Mouse (Mus musculus) heart, embryonic 14.5 days (tissue): ENCODE results near the gene Cavin3. TPM values are rescaled to one million over a fixed set of nuclear protein-coding genes. Genes with fewer than 3 reads are reported as not detected.

ENCODE experiments used
- ATAC-seq: fragments of 200-750 bp; cut with Nextera tagmentation; 2 replicates; pipeline ENCODE4 v1.8.0; 2017; ENCODE audit warnings: low read depth, moderate TSS enrichment; ENCODE audit not compliant: insufficient number of reproducible peaks, insufficient read depth, low FRiP score
- H3K27ac ChIP-seq, 2 experiments: fragments of 200-500 bp in 1 of 2; fragments of 300-500 bp in 1 of 2; sonication (generic) in 1 of 2; replicated peaks in 1 of 2; 2 replicates each; pipeline ENCODE4 v1.5.1; 2012 to 2014; ENCODE audit warnings: low read depth in 2 of 2, low read length in 2 of 2, control low read depth in 1 of 2, mild to moderate bottlenecking in 1 of 2, mixed read lengths in 1 of 2; ENCODE audit not compliant: control insufficient read depth in 1 of 2, insufficient read depth in 1 of 2
- H3K27me3 ChIP-seq: fragments of 300-500 bp; sonication (generic); 2 replicates; pipeline ENCODE4 v1.6.1; 2014; ENCODE audit warnings: mild to moderate bottlenecking, low read length, control low read depth; ENCODE audit not compliant: control insufficient read depth, insufficient read depth
- H3K36me3 ChIP-seq: fragments of 300-500 bp; sonication (generic); 2 replicates; pipeline ENCODE4 v1.6.1; 2014; ENCODE audit warnings: mild to moderate bottlenecking, control low read depth, low read length, mixed read lengths; ENCODE audit not compliant: control insufficient read depth, insufficient read depth
- H3K4me1 ChIP-seq, 2 experiments: fragments of 200-500 bp in 1 of 2; fragments of 300-500 bp in 1 of 2; sonication (generic) in 1 of 2; 2 replicates each; pipeline ENCODE4 v1.6.1; 2012 to 2014; ENCODE audit warnings: low read length in 2 of 2, control low read depth in 1 of 2, mixed read lengths in 1 of 2; ENCODE audit not compliant: control insufficient read depth in 2 of 2, insufficient read depth in 2 of 2
- H3K4me2 ChIP-seq: fragments of 300-500 bp; sonication (generic); 2 replicates; pipeline ENCODE4 v1.6.1; 2014; ENCODE audit warnings: mild to moderate bottlenecking, low read length
- H3K4me3 ChIP-seq, 2 experiments: fragments of 200-500 bp in 1 of 2; fragments of 300-500 bp in 1 of 2; sonication (generic) in 1 of 2; 2 replicates each; pipeline ENCODE4 v1.5.1; 2012 to 2014; ENCODE audit warnings: low read length in 2 of 2, mild to moderate bottlenecking in 2 of 2, control low read depth in 1 of 2, low read depth in 1 of 2, moderate library complexity in 1 of 2; ENCODE audit not compliant: control insufficient read depth in 1 of 2, insufficient read depth in 1 of 2
- H3K9ac ChIP-seq: fragments of 300-500 bp; sonication (generic); 2 replicates; pipeline ENCODE4 v1.6.1; 2014; ENCODE audit warnings: mild to moderate bottlenecking, low read length
- H3K9me3 ChIP-seq: fragments of 300-500 bp; sonication (generic); 2 replicates; pipeline ENCODE4 v1.6.1; 2016; ENCODE audit warnings: low read length, control low read depth; ENCODE audit not compliant: control insufficient read depth
- WGBS: fragments of 180-500 bp; shearing (Covaris S2); extraction: QIAGEN DNeasy Blood & Tissue Kit; methylation state at CpG from one replicate; pipeline ENCODE4 v1.1.7; 2014; 5-methylcytosine and 5-hydroxymethylcytosine counted together
- polyA plus RNA-seq: library from polyadenylated mRNA; unstranded; fragments of >200 nt; fragmentation: Nextera tagmentation; extraction: Ambion mirVana; gene quantifications from 2 replicates; pipeline ENCODE4 v1.2.1, GENCODE M21; 2014

The Cavin3 gene
- polyA plus RNA-seq, 1 experiment from 2014 or later: 99.0 TPM

DNA sequence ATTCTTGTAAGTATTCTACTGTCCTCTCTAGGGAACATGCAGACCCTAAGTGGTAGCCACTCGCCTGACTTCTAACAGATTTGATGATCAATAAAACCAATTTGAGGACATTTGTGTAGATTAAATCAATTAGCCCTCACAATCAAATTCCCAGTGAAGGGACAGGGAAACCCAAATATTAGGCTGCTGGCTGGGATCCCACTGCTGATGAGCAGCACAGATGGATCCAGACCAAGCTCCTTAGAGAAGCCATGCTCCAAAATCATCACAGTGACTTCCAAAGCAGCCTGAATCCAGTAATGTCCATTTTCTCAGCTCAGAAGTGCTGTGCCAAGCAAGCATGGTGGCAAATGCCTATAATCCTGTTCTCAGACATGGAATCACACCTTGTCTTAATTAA, 17.6 kb upstream of the Cavin3 start:
- H3K4me1 ChIP-seq: no peaks in the 10 kb centered on the region
- H3K9me3 ChIP-seq: no peaks in the 10 kb centered on the region
- H3K27ac ChIP-seq: no peak overlapping the region
- no peaks in the 10 kb centered on the region for H3K36me3 ChIP-seq
- H3K27me3 ChIP-seq: no peaks in the 10 kb centered on the region
- no peak overlapping the region for H3K4me3 ChIP-seq
- H3K9ac ChIP-seq: no peak overlapping the region
- no peak overlapping the region for H3K4me2 ChIP-seq
- WGBS: 83% methylated on average over 1 of the region's 1 CpGs
- no peak for ATAC-seq

GRCm38 (mm10) chr7:105498854-105499492, 16.9 kb upstream of the Cavin3 start:
- H3K9me3 ChIP-seq: no peaks in the 10 kb centered on the region
- no peaks in the 10 kb centered on the region for H3K4me1 ChIP-seq
- H3K36me3 ChIP-seq: no peaks in the 10 kb centered on the region
- H3K4me3 ChIP-seq: no peak overlapping the region
- WGBS: 47% methylated on average over 10 of the region's 10 CpGs
- no peak overlapping the region for H3K9ac ChIP-seq
- H3K4me2 ChIP-seq: no peak overlapping the region
- H3K27ac ChIP-seq: no peak overlapping the region
- H3K27me3 ChIP-seq: no peaks in the 10 kb centered on the region
- no peak for ATAC-seq

GRCm38 (mm10) chr7:105497881-105498280, 15.8 kb upstream of the Cavin3 start:
- no peak for ATAC-seq

DNA sequence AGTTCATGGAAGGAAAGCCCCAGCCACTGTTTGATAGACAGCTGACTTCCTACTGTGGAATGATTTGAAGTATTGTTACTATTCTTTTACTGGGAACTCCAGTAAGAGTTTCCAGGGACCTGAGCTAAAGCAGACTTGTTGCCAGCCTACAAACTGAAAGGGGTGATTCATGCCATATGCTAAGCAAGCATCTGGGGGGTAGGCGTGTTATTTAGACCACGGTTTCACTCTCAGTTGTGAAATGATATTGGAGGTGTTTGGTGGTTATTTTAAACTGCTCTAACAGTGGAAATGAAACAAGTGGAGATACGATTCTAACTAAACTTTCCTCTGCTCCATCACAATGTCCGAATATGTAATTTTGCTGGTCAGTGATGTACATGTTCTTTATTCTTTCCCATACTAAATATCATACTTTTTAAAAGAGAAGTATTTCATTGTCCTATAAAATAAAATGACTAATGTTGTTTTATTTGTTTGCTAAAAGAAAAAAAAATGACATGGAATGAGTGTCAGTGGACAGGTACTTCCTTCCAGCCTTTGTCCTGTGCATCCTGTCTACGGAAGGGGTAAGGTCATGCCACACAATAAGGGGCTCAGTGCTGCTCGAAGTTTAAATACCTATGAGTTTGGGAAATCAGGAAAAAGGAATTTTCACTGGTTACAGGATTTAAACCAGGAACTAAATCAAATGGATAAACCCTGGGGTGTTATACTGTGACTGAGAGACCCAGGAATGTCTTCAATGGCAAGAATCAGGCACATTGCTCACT, 5.2 kb upstream of the Cavin3 start:
- no peak overlapping the region for H3K4me2 ChIP-seq
- 72% methylated on average over 6 of the region's 6 CpGs for WGBS

More at GRCm38 (mm10) chr7:105497881-105498280, 15.8 kb upstream of the Cavin3 start:
- no peaks in the 10 kb centered on the region for H3K36me3 ChIP-seq
- 91% methylated on average over 3 of the region's 3 CpGs for WGBS
- no peak overlapping the region for H3K4me3 ChIP-seq
- H3K9me3 ChIP-seq: no peaks in the 10 kb centered on the region
- no peaks in the 10 kb centered on the region for H3K4me1 ChIP-seq
- H3K9ac ChIP-seq: no peak overlapping the region
- H3K27me3 ChIP-seq: no peaks in the 10 kb centered on the region
- no peak overlapping the region for H3K4me2 ChIP-seq
- no peak overlapping the region for H3K27ac ChIP-seq

DNA sequence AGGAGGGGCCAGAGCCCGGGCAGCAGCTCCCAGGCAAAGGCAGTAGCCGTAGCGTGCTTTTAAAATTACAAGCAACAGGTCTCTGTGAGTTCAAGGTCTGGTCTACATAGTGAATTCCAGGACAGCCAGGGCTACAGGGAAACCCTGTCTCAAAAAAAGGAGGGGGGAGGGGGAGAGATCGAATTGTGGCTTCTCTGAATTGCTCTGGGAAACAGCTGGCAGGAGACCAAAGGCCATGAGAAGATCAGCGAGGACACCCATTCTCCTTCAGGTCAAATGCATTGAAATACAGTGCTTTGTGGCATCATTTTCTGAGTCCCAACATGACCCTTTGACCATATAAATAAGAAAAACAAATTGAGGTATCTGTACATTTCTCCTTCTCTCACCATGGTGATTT, 2.9 kb upstream of the Cavin3 start:
- H3K27me3 ChIP-seq: no peaks in the 10 kb centered on the region
- ATAC-seq: no peak
- H3K4me2 ChIP-seq: no peak overlapping the region
- H3K27ac ChIP-seq: no peak overlapping the region
- H3K9ac ChIP-seq: no peak overlapping the region
- H3K4me3 ChIP-seq: no peak overlapping the region
- no peaks in the 10 kb centered on the region for H3K9me3 ChIP-seq
- peaks cover 18 to 28% of the 10 kb centered on the region in 2 experiments for H3K4me1 ChIP-seq
- 69% methylated on average over 5 of the region's 5 CpGs for WGBS
- H3K36me3 ChIP-seq: no peaks in the 10 kb centered on the region

More for the DNA sequence above, 5.2 kb upstream of the Cavin3 start:
- Histone ChIP-seq H3K4me3 (no peak overlapping the region), H3K36me3 (no peaks in the 10 kb centered on the region), H3K9ac (no peak overlapping the region), H3K27me3 (no peaks in the 10 kb centered on the region), H3K4me1 (peaks cover 4 to 8% of the 10 kb centered on the region in 2 experiments), H3K9me3 (no peaks in the 10 kb centered on the region), H3K27ac (0 out of 4 replicates have a peak overlapping the region, but pooled peaks of 1 of the 2 experiments have one; percentile 15)
- no peak for ATAC-seq

DNA sequence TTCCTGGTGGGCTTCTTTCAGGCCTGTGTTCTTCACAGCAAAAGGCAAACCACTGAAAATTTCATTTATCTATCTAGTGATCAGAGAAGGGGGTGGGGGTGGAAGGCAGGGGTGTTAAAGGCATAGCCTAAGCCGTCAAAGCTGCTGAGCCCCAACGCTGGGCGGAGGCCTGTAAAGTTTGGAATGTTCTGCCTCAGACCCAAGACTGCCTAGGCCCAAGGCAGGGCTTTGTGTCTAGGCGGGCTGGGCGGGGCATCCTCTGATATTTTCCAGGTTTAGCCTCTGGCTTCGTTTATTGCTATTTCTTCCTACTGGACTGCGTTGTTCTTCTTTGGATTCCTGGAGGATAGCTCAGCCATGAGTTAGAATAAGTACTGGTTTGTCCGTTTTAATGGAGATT, 326 bp upstream of the Cavin3 start:
- H3K4me2 ChIP-seq: peak overlapping the region; percentile 70
- H3K27me3 ChIP-seq: no peaks in the 10 kb centered on the region
- ATAC-seq: no peak
- no peaks in the 10 kb centered on the region for H3K36me3 ChIP-seq
- H3K9ac ChIP-seq: peak overlapping the region; percentile 76
- H3K4me3 ChIP-seq: peak overlapping the region; percentile 46 to 63
- WGBS: 44% methylated on average over 8 of the region's 8 CpGs
- peaks cover 18 to 31% of the 10 kb centered on the region in 2 experiments for H3K4me1 ChIP-seq
- H3K27ac ChIP-seq: peak overlapping the region; percentile 62 to 71
- no peaks in the 10 kb centered on the region for H3K9me3 ChIP-seq

- peak overlapping the region; percentile 46 to 63 for H3K4me3 ChIP-seq
- H3K9ac ChIP-seq: peak overlapping the region; percentile 76
- 42% methylated on average over 23 of the region's 23 CpGs for WGBS
- H3K4me2 ChIP-seq: peak overlapping the region; percentile 70
- no peaks in the 10 kb centered on the region for H3K36me3 ChIP-seq
- peak overlapping the region; percentile 62 to 71 for H3K27ac ChIP-seq
- no peaks in the 10 kb centered on the region for H3K9me3 ChIP-seq
- peaks cover 21 to 34% of the 10 kb centered on the region in 2 experiments for H3K4me1 ChIP-seq
- H3K27me3 ChIP-seq: no peaks in the 10 kb centered on the region
- ATAC-seq: 0 out of 2 replicates have a peak, but pooled peaks have one; percentile 10
Observed at GRCm38 (mm10) chr7:105480561-105481504, 1.3 kb downstream of the Cavin3 start.
